Mouse (Mus musculus) brain, adult 2 months (tissue): ENCODE measurements around the gene Kif16b.

Experiments used
- DNase-seq: peaks from one replicate; pipeline ENCODE4 v3.0.0; 2011; ENCODE audit warnings: low read depth, low spot score

The Kif16b gene

DNA sequence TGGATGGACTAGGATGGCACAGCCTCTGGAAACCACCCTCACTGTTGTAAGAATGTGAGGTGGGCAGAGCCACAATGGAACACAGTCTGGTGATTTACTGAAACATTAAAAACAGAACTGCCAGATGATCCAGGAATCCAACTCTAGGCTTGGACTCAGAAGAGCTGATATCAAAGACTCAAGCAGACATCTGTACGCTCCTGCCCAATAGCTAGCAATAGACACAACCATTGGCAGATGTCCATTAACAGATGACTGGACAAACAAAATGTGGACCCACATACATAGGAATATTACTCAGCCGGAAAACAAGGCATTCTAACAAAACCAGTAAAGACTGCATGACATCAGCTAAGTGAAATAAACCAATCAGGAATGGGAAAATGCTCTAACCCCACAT lies 167.3 kb downstream of the Kif16b start:
- DNase-seq = no peak

- DNase-seq = peak; percentile 50
Observed at GRCm38 (mm10) chr2:142732370-142732769, 169.0 kb downstream of the Kif16b start.

- DNase-seq = peak; percentile 95
Observed at GRCm38 (mm10) chr2:142731778-142732092, 169.6 kb downstream of the Kif16b start.

DNA sequence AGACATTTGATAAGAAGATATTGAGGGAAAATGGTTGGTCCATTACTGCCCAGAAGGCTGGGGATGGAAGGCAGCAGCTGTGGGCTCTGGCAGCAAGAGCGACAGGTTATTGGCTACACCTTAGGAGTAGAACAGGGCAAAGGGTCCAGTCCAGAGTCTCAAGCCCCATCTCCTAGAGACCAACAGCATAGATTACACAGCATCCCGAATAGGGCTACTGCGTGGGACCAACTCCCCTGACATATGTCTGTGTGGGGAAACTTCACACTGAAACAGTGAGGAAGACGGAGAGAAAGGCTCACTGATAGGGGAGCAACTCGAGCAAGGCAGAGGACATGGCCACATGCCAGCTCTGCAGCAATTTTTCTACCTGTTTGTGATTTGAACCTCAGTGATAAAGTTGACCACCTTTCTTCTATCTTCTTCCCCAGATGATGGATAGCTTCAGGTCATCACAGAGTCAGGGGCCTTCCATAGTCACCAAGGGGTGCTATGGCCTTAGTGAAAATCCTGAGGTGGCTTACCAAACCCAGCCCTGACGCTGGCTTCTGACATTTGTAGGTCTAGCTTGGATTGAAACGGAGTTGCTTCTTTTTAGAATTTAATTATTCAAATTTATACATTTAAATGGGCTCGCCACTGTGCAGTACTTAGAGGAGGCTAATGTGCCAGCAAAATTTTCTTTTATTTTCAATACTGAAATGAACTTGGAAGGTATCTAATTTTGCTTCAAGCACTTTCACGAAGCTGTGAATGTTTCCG lies 170.1 kb downstream of the Kif16b start:
- peak; percentile 36 for DNase-seq

DNA sequence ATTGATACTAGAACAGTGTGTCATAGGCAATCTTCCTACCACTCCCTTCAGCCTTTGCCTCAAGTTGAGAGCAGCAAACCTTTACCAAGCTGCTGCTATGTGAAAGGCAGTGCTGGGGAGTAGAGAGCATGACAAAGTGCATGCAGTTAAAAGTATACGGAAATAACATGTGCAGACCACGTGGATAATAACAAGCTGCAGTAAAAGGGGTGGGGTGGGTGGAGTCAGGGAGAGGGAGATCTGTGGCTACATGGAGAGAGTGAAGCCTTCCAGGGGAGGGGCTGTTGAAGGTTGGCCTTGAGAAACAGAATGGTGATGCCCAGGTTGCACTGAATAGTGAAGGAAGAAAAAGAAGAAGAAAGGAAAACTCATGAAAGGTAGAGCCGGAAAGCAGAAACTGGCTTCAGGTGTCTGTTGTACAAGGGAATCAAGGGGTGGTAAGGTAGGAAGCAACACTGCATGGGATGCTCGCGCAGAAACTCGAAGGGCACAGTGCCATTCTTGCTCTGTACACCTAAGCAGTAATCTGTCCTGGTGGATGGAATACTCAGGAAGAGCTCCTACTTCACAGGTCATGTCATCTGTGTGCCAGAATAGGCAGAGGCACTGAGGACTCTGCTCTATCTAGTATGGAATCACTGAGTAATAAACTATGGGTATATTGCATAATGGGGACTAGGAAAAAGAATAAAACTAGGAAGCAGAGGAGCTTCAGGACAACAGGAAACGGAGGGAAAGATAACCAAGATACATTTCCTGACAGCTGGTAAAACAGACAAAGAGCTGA lies 176.9 kb downstream of the Kif16b start:
- DNase-seq = no peak

DNA sequence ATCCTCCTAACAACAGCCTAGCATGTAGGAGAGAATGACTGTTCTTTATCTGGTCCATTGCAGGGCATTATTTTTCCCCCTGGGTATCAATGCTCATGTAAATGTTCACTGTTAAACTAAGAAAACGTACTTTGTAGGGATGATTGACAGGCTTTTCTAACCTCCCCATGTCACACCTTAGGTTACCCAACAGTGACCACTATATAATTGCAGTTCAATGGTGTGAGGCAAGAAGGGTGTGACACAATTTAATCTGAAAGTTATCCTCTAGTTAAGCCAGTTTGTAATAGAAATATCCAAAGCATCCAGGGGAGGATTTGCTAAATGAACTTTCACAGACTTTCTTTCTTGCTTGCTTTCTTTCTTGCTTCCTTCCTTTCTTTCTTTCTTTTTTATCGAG lies 181.2 kb downstream of the Kif16b start:
- DNase-seq = no peak

DNA sequence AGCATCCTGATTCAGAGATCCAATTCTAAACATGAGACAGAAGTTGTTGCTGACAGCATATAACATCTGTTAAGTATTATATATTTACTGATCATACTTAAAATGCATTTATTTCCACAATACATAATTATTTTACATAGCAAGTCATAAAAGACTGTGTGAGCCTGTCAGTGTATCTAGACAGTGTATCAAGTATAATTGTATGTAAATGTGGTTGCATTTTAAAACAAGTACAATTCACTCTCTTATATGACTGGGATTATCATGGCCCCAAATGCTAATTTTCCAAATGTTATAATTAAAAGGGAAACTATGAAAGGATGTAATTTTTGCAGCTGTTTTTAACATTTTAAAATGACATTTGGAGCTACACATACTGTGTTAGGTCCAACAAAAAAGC lies 182.3 kb downstream of the Kif16b start:
- DNase-seq = no peak

- DNase-seq = no peak
Observed at GRCm38 (mm10) chr2:142717591-142717990, 183.7 kb downstream of the Kif16b start.

GRCm38 (mm10) chr2:142715912-142716260 lies 185.4 kb downstream of the Kif16b start:
- no peak for DNase-seq

GRCm38 (mm10) chr2:142715186-142715911 lies 186.0 kb downstream of the Kif16b start:
- no peak for DNase-seq

GRCm38 (mm10) chr2:142712727-142713126 lies 188.6 kb downstream of the Kif16b start:
- no peak for DNase-seq

GRCm38 (mm10) chr2:142709326-142709725 lies 192.0 kb downstream of the Kif16b start:
- peak; percentile 72 for DNase-seq

DNA sequence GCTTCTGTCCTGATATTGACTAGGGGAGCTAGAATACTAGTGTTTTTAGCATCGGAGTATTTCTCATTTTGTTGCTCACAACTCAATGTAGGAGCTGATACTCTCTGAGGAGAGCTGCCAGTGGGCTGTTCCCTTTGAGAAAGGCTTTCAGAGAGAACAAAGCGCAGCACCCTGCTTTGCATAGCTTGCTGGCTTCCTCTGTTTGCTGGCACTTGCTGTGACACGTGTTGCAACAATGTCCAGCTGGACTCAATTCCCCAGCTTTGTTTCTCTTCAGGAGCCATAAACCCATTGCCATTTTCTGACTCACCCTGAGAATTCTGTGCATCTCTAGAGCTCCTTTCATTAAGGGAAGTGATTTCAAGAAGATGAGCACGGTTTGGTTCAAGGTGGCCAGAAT lies 200.6 kb downstream of the Kif16b start:
- peak; percentile 85 for DNase-seq

- DNase-seq = peak; percentile 83
Observed at GRCm38 (mm10) chr2:142698650-142699049, 202.7 kb downstream of the Kif16b start.

- DNase-seq = peak; percentile 59
Observed at GRCm38 (mm10) chr2:142694936-142695331, 206.4 kb downstream of the Kif16b start.

- peak; percentile 78 for DNase-seq
Observed at GRCm38 (mm10) chr2:142694019-142694935, 207.1 kb downstream of the Kif16b start.

GRCm38 (mm10) chr2:142693461-142693860 lies 207.9 kb downstream of the Kif16b start:
- DNase-seq = no peak

- no peak for DNase-seq
Observed at GRCm38 (mm10) chr2:142689496-142689895, 211.8 kb downstream of the Kif16b start.

- no peak for DNase-seq
Observed at GRCm38 (mm10) chr2:142687936-142688514, 213.3 kb downstream of the Kif16b start.

- DNase-seq = no peak
Observed at GRCm38 (mm10) chr2:142682965-142683709, 218.2 kb downstream of the Kif16b start.
